Mouse (Mus musculus) liver, adult 2 months (tissue): ENCODE measurements around the gene Magt1.

Experiments used
- CTCF ChIP-seq: fragments of 200-500 bp; IDR thresholded peaks from 2 replicates; pipeline ENCODE4 v1.5.1; 2011; ENCODE audit warnings: low read depth, low read length, control low read depth
- POLR2A ChIP-seq: fragments of 200-500 bp; IDR thresholded peaks from 2 replicates; pipeline ENCODE4 v1.6.1; 2011; ENCODE audit warnings: low read length, control low read depth; ENCODE audit not compliant: insufficient read depth; ENCODE audit errors: extremely low read depth

- TF ChIP-seq CTCF (peak; percentile 80), POLR2A (peak; percentile 85)
Observed at GRCm38 (mm10) chrX:106026418-106027342, 15.0 kb upstream of the Magt1 start, which contains the start of gene Atp7a.
